Mouse (Mus musculus): ENCODE measurements at regions not wholly inside any gene's neighbourhood (a gene's known extent, or its start where the extent isn't known, plus 50 kb on each side); places are given as distances from the start of the nearest gene placed in this dataset.

- no peaks in the 10 kb centered on the region; the same call in 1 of the 2 replicates for H3K4me1 ChIP-seq
- no peak overlapping the region for H3K27ac ChIP-seq
- 90% methylated on average over 5 of the region's 5 CpGs for WGBS
- no peaks in the 10 kb centered on the region for H3K27me3 ChIP-seq (ENCODE audit: low read depth, poor library complexity, severe bottlenecking)
- H3K4me3 ChIP-seq, result no peak overlapping the region
- no peaks in the 10 kb centered on the region for H3K9me3 ChIP-seq (replicated peaks)
- H3K36me3 ChIP-seq, result no peaks in the 10 kb centered on the region
- no peak for DNase-seq (ENCODE audit: low spot score)
Measured at GRCm38 (mm10) chr4:152990266-152990665, 492.3 kb downstream of the Ajap1 start.

GRCm38 (mm10) chr4:152987726-152988125 lies 494.9 kb downstream of the Ajap1 start:
- Histone ChIP-seq H3K27ac (no peak overlapping the region), H3K9me3 (replicated peaks) (no peaks in the 10 kb centered on the region), H3K36me3 (no peaks in the 10 kb centered on the region), H3K4me3 (no peak overlapping the region), H3K4me1 (no peaks in the 10 kb centered on the region; the same call in 1 of the 2 replicates), H3K27me3 (ENCODE audit: low read depth, poor library complexity, severe bottlenecking) (no peaks in the 10 kb centered on the region)
- DNase-seq (ENCODE audit: low spot score), result no peak
- WGBS, result 68% methylated on average over 4 of the region's 4 CpGs

DNA sequence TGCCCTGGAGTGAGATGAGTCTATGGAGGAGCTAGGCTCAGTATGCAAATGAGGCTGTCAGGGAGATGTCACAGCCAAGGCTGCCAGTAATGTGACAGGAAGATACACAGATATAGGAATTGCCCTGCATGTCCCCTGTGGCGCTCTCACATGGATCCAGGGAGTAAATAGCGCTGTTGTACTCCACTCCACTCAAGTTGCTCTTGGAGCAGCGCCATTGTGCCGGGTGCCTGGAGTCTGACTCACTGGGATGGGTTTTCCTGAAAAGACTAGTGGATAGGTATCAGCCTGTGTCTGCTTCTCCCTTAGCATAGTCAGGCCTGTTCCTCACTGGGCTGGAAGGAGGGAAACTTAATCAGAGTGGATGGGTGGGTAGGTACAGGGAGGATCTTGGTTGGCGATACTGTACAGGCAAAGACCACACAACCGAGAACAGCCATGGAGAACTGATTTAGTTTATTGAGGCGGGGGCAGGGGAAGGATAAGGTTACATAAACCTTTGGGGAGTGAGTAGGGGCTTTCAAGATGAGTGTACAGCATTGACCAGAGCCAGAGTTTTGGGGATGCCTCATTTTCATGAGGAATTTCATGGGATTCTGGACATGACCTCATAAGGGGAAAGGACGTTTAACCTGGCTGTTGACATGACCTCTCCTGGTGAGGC lies 497.5 kb upstream of the Kcnab2 start:
- no peak for DNase-seq (ENCODE audit: low spot score)
- H3K27me3 ChIP-seq (ENCODE audit: low read depth, poor library complexity, severe bottlenecking), result no peaks in the 10 kb centered on the region
- peaks cover 4% of the 10 kb centered on the region for H3K4me1 ChIP-seq
- no peak overlapping the region for H3K27ac ChIP-seq
- H3K36me3 ChIP-seq, result no peaks in the 10 kb centered on the region
- no peak overlapping the region for H3K4me3 ChIP-seq
- no peaks in the 10 kb centered on the region for H3K9me3 ChIP-seq (replicated peaks)
- 84% methylated on average over 8 of the region's 8 CpGs for WGBS

DNA sequence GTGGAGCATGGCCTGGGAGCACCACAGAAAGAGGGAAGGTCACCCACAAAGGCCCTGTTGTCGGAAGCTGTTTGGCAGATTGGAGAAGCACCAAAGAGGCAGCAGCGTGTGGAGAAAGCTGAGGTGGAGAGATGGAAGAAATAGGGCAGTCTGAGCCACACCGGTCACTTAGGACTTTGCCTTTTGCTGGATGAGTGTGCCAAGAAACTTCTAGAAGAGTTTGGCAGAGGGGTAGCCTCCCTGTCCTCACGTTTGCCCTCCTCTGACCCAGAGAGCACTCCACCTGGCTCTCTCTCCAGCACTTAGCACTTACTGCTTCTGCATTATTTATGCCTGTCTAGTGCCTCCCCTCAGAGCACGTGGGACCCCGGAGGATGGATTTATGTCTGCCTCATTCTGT lies 485.3 kb upstream of the Kcnab2 start:
- WGBS, result 79% methylated on average over 6 of the region's 6 CpGs
- H3K4me1 ChIP-seq, result no peaks in the 10 kb centered on the region
- no peak for DNase-seq (ENCODE audit: low spot score)

GRCm38 (mm10) chr4:152962165-152962564 lies 484.5 kb upstream of the Kcnab2 start:
- Histone ChIP-seq H3K27me3 (ENCODE audit: low read depth, poor library complexity, severe bottlenecking) (no peaks in the 10 kb centered on the region), H3K36me3 (no peaks in the 10 kb centered on the region), H3K4me3 (no peak overlapping the region), H3K27ac (no peak overlapping the region), H3K4me1 (no peaks in the 10 kb centered on the region), H3K9me3 (replicated peaks) (no peaks in the 10 kb centered on the region)
- DNase-seq (ENCODE audit: low spot score), result no peak

More for the DNA sequence above, 485.3 kb upstream of the Kcnab2 start:
- Histone ChIP-seq H3K27ac (no peak overlapping the region), H3K9me3 (replicated peaks) (no peaks in the 10 kb centered on the region), H3K27me3 (ENCODE audit: low read depth, poor library complexity, severe bottlenecking) (no peaks in the 10 kb centered on the region), H3K4me3 (no peak overlapping the region), H3K36me3 (no peaks in the 10 kb centered on the region)

- 96% methylated on average over 4 of the region's 4 CpGs for WGBS
- Histone ChIP-seq H3K9me3 (replicated peaks) (no peaks in the 10 kb centered on the region), H3K4me1 (no peaks in the 10 kb centered on the region), H3K4me3 (no peak overlapping the region), H3K27ac (no peak overlapping the region), H3K36me3 (no peaks in the 10 kb centered on the region), H3K27me3 (ENCODE audit: low read depth, poor library complexity, severe bottlenecking) (no peaks in the 10 kb centered on the region)
- no peak for DNase-seq (ENCODE audit: low spot score)
Measured at GRCm38 (mm10) chr4:152961677-152962076, 484.0 kb upstream of the Kcnab2 start.

GRCm38 (mm10) chr4:152959627-152960230 lies 482.1 kb upstream of the Kcnab2 start:
- Histone ChIP-seq H3K4me1 (no peaks in the 10 kb centered on the region), H3K27ac (no peak overlapping the region), H3K9me3 (replicated peaks) (no peaks in the 10 kb centered on the region), H3K36me3 (no peaks in the 10 kb centered on the region), H3K4me3 (no peak overlapping the region), H3K27me3 (ENCODE audit: low read depth, poor library complexity, severe bottlenecking) (no peaks in the 10 kb centered on the region)
- 67% methylated on average over 12 of the region's 12 CpGs for WGBS
- no peak for DNase-seq (ENCODE audit: low spot score)

DNA sequence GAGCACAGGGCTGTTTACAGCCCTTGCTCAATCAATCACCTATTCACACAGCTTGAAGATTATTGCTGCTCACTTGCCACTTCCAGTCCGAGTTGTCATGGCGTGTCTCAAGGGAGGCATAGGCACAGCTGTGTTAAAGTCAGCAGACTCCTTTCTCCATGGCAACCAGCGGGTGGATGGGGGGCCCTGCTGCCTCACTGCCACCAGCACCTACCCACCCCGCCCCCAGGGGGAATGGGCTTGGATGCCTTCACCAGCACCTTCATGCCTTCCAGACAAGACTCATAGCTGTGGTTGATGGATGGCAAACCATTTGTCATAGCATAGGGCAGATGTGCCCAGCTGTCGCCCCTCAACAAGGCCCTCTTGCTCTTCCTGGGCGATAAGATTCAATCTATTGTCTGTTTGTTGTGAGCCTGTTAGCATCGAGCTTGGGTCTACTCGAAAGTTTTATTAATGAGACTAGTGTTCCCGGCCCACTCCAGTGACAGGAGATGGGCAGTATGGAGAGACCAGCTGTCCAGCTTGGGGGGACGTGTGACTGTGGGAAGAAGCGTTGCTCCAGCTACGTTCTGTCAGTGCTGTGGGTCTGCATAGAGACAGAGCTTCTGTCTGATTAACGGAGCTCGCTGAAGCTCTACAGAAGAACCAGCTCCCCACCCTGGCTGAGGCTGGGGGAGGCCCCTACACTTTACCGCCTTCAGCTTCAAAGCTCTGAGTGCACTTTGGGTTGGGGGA lies 475.7 kb upstream of the Kcnab2 start:
- 42% methylated on average over 15 of the region's 15 CpGs for WGBS
- Histone ChIP-seq H3K4me1 (peaks cover 14% of the 10 kb centered on the region), H3K36me3 (no peaks in the 10 kb centered on the region), H3K27ac (no peak overlapping the region), H3K4me3 (no peak overlapping the region), H3K27me3 (ENCODE audit: low read depth, poor library complexity, severe bottlenecking) (no peaks in the 10 kb centered on the region), H3K9me3 (replicated peaks) (no peaks in the 10 kb centered on the region)
- no peak for DNase-seq (ENCODE audit: low spot score)

- Histone ChIP-seq H3K27ac (no peak overlapping the region), H3K9me3 (replicated peaks) (no peaks in the 10 kb centered on the region), H3K27me3 (ENCODE audit: low read depth, poor library complexity, severe bottlenecking) (no peaks in the 10 kb centered on the region), H3K4me1 (peaks cover 14% of the 10 kb centered on the region), H3K4me3 (no peak overlapping the region), H3K36me3 (no peaks in the 10 kb centered on the region)
- no peak for DNase-seq (ENCODE audit: low spot score)
- 88% methylated on average over 7 of the region's 7 CpGs for WGBS
Measured at GRCm38 (mm10) chr4:152948956-152949355, 471.3 kb upstream of the Kcnab2 start.

GRCm38 (mm10) chr4:152941159-152941558 lies 463.5 kb upstream of the Kcnab2 start:
- Histone ChIP-seq H3K4me3 (no peak overlapping the region), H3K27me3 (ENCODE audit: low read depth, poor library complexity, severe bottlenecking) (no peaks in the 10 kb centered on the region), H3K36me3 (no peaks in the 10 kb centered on the region), H3K27ac (no peak overlapping the region), H3K9me3 (replicated peaks) (0 out of 2 replicates have a peak, but pooled peaks cover 1% of the 10 kb centered on the region), H3K4me1 (no peaks in the 10 kb centered on the region)
- 91% methylated on average over 8 of the region's 8 CpGs for WGBS
- no peak for DNase-seq (ENCODE audit: low spot score)

GRCm38 (mm10) chr4:152936614-152937013 lies 458.9 kb upstream of the Kcnab2 start:
- Histone ChIP-seq H3K36me3 (no peaks in the 10 kb centered on the region), H3K4me3 (no peak overlapping the region), H3K27me3 (ENCODE audit: low read depth, poor library complexity, severe bottlenecking) (no peaks in the 10 kb centered on the region), H3K9me3 (replicated peaks) (peaks cover 1% of the 10 kb centered on the region; the same call in 1 of the 2 replicates), H3K4me1 (no peaks in the 10 kb centered on the region), H3K27ac (no peak overlapping the region)
- no peak for DNase-seq (ENCODE audit: low spot score)
- WGBS, result 82% methylated on average over 2 of the region's 2 CpGs

DNA sequence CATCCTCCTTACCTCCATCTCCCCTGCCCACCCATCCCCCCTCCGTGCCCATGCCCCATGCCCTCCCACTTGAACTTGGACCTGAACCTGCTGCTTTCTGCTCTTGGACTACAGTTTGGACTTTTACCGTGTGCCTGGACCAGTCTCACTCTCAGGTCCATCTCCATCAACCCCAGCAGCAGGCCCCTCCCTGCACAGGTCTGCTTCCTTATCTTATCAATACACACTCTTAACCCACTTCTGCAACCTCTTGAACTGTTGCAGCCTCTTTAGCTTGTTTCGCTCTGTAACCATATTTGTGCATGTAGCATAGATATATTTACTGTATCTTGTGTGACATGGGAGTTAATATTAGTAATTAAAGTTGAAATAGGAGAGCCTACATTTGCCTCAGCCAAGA lies 457.8 kb upstream of the Kcnab2 start:
- Histone ChIP-seq H3K27ac (no peak overlapping the region), H3K27me3 (ENCODE audit: low read depth, poor library complexity, severe bottlenecking) (no peaks in the 10 kb centered on the region), H3K4me3 (no peak overlapping the region), H3K36me3 (no peaks in the 10 kb centered on the region), H3K9me3 (replicated peaks) (peaks cover 1% of the 10 kb centered on the region; the same call in 1 of the 2 replicates), H3K4me1 (no peaks in the 10 kb centered on the region)
- no peak for DNase-seq (ENCODE audit: low spot score)
- 89% methylated on average over 3 of the region's 3 CpGs for WGBS

- H3K4me1 ChIP-seq, result peaks cover 13% of the 10 kb centered on the region
- no peaks in the 10 kb centered on the region for H3K27me3 ChIP-seq (ENCODE audit: low read depth, poor library complexity, severe bottlenecking)
- WGBS, result 69% methylated on average over 5 of the region's 5 CpGs
- H3K27ac ChIP-seq, result no peak overlapping the region
- H3K36me3 ChIP-seq, result no peaks in the 10 kb centered on the region
- no peaks in the 10 kb centered on the region for H3K9me3 ChIP-seq (replicated peaks)
- H3K4me3 ChIP-seq, result no peak overlapping the region
- DNase-seq (ENCODE audit: low spot score), result no peak
Measured at GRCm38 (mm10) chr4:152928422-152928985, 450.8 kb upstream of the Kcnab2 start.

Data from limb, embryonic 10.5 days (tissue).